Mouse (Mus musculus): Measurements from ENCODE around the gene Golga3. TPM values are rescaled to one million over a fixed set of nuclear protein-coding genes. Genes with fewer than 3 reads are reported as not detected.

The Golga3 gene
- polyA plus RNA-seq (2012; ENCODE audit: insufficient read depth, insufficient read length, low replicate concordance, missing spikeins) = 37.2 TPM in 1 of 2 replicates, not detected in the other

- Histone ChIP-seq H3K4me3 (ENCODE audit: insufficient read depth, low read depth, low read length) (peak within 1 kb of the TSS; percentile 92), H3K27ac (ENCODE audit: insufficient read depth, low read depth, low read length) (peak within 1 kb of the TSS; percentile 82), H3K4me1 (ENCODE audit: control insufficient read depth, insufficient read depth, low read length) (no peaks in the 10 kb centered on the region)
- no peak for TF ChIP-seq CTCF (IDR thresholded peaks at IDR 0.05; ENCODE audit: insufficient read depth, low read depth, low read length)
- no peak for TF ChIP-seq POLR2A (IDR thresholded peaks at IDR 0.05; ENCODE audit: insufficient read depth, low read depth, low read length)
- WGBS = under 1% methylated on average over 41 of the region's 41 CpGs
These were observed at the start of gene Golga3 for GRCm38 (mm10) chr5:110176362-110177020. TSS of gene Golga3 (plus strand) at chr5:110176701.

- Histone ChIP-seq H3K4me3 (ENCODE audit: insufficient read depth, low read depth, low read length) (peak within 1 kb of the TSS; percentile 96), H3K27ac (ENCODE audit: insufficient read depth, low read depth, low read length) (peak within 1 kb of the TSS; percentile 61), H3K4me1 (ENCODE audit: control insufficient read depth, insufficient read depth, low read length) (peaks cover 4% of the 10 kb centered on the region)
- 2% methylated on average over 46 of the region's 46 CpGs for WGBS
- TF ChIP-seq CTCF (IDR thresholded peaks at IDR 0.05; ENCODE audit: insufficient read depth, low read depth, low read length) (no peak), POLR2A (IDR thresholded peaks at IDR 0.05; ENCODE audit: insufficient read depth, low read depth, low read length) (peak; percentile 65; the same call in 1 of the 2 replicates)
These were observed 41.0 kb upstream of the Golga3 start, which contains the start of gene Chfr for GRCm38 (mm10) chr5:110135293-110136086. TSS of gene Chfr (plus strand) at chr5:110135842.

DNA sequence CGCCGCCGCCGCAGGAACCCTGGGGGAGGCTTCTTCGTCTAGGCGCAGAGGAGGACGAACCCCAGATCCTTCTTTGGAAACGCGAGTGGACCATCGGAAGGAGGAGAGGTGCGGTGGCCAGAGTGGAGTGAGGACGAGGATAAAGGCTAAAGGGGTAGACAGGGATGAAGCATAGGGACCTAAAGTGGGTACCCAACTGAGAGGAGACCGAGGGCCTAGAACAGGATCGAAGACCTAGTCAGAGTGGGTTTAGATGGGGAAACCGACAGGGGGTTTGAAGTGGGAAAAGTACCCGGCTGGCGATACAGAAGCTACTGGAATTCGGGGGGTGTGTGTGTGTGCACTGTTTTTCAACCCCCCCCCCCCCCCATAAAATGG lies 40.4 kb upstream of the Golga3 start:
- Histone ChIP-seq H3K27ac (ENCODE audit: insufficient read depth, low read depth, low read length) (peak overlapping the region; percentile 61; the same call in 1 of the 2 replicates), H3K4me1 (ENCODE audit: control insufficient read depth, insufficient read depth, low read length) (peaks cover 4% of the 10 kb centered on the region), H3K4me3 (ENCODE audit: insufficient read depth, low read depth, low read length) (peak overlapping the region; percentile 96)
- 4% methylated on average over 18 of the region's 18 CpGs for WGBS
- no peak for TF ChIP-seq CTCF (IDR thresholded peaks at IDR 0.05; ENCODE audit: insufficient read depth, low read depth, low read length)

DNA sequence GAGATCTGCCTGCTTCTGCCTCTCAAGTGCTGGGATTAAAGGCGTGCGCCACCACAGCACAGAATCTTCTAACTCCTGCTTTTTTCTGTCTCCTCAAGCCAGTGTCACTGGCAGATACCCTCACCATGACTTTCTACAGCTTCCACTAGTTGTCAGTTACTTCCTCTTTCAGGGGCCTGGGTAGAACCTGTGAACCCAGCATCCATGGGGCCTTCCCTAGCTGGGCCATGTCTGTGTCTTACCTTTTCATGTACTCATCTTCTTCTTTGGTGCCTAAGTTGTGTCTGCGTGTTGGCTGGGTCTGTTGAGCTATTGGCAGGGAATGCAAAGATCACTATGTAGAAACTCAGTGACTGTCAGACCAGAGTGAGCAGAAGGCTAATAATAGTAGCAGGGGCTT lies 38.7 kb upstream of the Golga3 start:
- Histone ChIP-seq H3K27ac (ENCODE audit: insufficient read depth, low read depth, low read length) (no peak overlapping the region), H3K4me1 (ENCODE audit: control insufficient read depth, insufficient read depth, low read length) (peaks cover 4% of the 10 kb centered on the region), H3K4me3 (ENCODE audit: insufficient read depth, low read depth, low read length) (no peak overlapping the region)
- WGBS = 98% methylated on average over 3 of the region's 3 CpGs
- TF ChIP-seq CTCF (IDR thresholded peaks at IDR 0.05; ENCODE audit: insufficient read depth, low read depth, low read length) (no peak), POLR2A (IDR thresholded peaks at IDR 0.05; ENCODE audit: insufficient read depth, low read depth, low read length) (no peak)

DNA sequence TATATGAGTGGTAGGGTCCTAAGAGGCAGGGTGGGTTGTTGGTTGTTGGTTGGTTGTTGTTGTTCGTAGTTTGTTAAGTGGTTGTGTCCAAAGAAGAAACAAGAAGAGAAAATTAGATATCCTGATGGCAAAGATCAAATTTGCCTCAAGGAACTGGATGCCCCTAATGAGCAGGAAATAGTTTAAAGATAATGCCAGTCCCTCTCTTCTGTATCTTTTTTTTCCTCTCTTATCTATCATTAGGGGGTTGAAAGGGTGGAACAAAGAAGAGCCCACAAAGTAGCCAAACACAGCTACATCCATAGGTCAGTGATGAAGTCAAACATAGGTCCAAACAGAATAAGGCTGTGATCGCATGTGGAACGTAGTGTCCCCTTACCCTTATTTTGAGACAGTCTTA lies 37.2 kb upstream of the Golga3 start:
- TF ChIP-seq POLR2A (IDR thresholded peaks at IDR 0.05; ENCODE audit: insufficient read depth, low read depth, low read length) = no peak
- no peak for TF ChIP-seq CTCF (IDR thresholded peaks at IDR 0.05; ENCODE audit: insufficient read depth, low read depth, low read length)
- WGBS = 95% methylated on average over 3 of the region's 3 CpGs
- H3K4me1 ChIP-seq (ENCODE audit: control insufficient read depth, insufficient read depth, low read length) = peaks cover 4% of the 10 kb centered on the region
- H3K4me3 ChIP-seq (ENCODE audit: insufficient read depth, low read depth, low read length) = no peak overlapping the region
- no peak overlapping the region for H3K27ac ChIP-seq (ENCODE audit: insufficient read depth, low read depth, low read length)

DNA sequence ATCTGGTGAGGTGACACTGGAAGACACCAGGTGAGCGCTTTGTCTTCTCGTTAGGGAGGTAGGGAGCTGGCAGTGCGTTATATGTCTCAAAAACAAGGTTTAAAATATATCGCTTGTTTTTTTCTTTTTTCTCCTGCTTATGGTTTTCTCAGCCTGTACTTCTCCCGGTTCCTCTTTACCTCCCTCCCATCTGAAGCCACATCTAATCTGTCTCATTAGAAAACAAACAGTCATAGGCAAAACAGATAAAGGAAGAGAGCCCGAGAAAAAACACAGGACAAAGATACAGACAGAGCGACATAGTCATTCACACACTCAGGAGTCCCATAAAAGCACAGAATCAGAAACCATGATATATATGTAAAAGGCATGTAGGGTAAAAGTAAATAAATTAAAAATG lies 36.1 kb upstream of the Golga3 start:
- 92% methylated on average over 7 of the region's 7 CpGs for WGBS
- TF ChIP-seq CTCF (IDR thresholded peaks at IDR 0.05; ENCODE audit: insufficient read depth, low read depth, low read length) (no peak), POLR2A (IDR thresholded peaks at IDR 0.05; ENCODE audit: insufficient read depth, low read depth, low read length) (no peak)
- no peak overlapping the region for H3K27ac ChIP-seq (ENCODE audit: insufficient read depth, low read depth, low read length)

GRCm38 (mm10) chr5:110142309-110142708 lies 34.2 kb upstream of the Golga3 start:
- TF ChIP-seq CTCF (IDR thresholded peaks at IDR 0.05; ENCODE audit: insufficient read depth, low read depth, low read length) = no peak
- TF ChIP-seq POLR2A (IDR thresholded peaks at IDR 0.05; ENCODE audit: insufficient read depth, low read depth, low read length) = no peak
- Histone ChIP-seq H3K4me1 (ENCODE audit: control insufficient read depth, insufficient read depth, low read length) (peaks cover 2% of the 10 kb centered on the region; the same call in 1 of the 2 replicates), H3K4me3 (ENCODE audit: insufficient read depth, low read depth, low read length) (no peak overlapping the region), H3K27ac (ENCODE audit: insufficient read depth, low read depth, low read length) (no peak overlapping the region)
- WGBS = 99% methylated on average over 2 of the region's 2 CpGs

More for the DNA sequence above, 36.1 kb upstream of the Golga3 start:
- peaks cover 4% of the 10 kb centered on the region for H3K4me1 ChIP-seq (ENCODE audit: control insufficient read depth, insufficient read depth, low read length)
- H3K4me3 ChIP-seq (ENCODE audit: insufficient read depth, low read depth, low read length) = no peak overlapping the region

- Histone ChIP-seq H3K4me1 (ENCODE audit: control insufficient read depth, insufficient read depth, low read length) (no peaks in the 10 kb centered on the region), H3K4me3 (ENCODE audit: insufficient read depth, low read depth, low read length) (no peak overlapping the region), H3K27ac (ENCODE audit: insufficient read depth, low read depth, low read length) (no peak overlapping the region)
- TF ChIP-seq POLR2A (IDR thresholded peaks at IDR 0.05; ENCODE audit: insufficient read depth, low read depth, low read length) (no peak), CTCF (IDR thresholded peaks at IDR 0.05; ENCODE audit: insufficient read depth, low read depth, low read length) (no peak)
- WGBS = 79% methylated on average over 5 of the region's 5 CpGs
These were observed 33.5 kb upstream of the Golga3 start for GRCm38 (mm10) chr5:110143007-110143406.

DNA sequence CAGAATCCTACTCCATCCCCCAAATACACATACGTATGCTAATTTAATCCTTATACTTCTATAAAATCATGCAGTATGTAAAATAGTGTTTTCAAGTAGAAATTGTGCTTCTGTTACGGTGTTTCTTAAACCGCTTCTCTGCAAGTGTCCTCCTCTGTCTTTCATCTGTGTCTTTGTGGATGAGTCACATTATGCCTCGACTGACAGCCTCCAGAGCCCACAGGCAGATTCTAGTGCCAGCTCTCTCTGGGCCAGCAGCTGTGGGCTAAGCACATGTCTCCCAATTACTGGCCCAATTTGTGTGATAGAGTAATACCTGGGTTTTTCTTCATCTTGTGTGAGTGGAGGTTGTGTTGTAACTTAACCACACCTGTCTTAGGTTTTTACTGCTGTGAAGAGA lies 7.1 kb upstream of the Golga3 start:
- no peak overlapping the region for H3K4me3 ChIP-seq (ENCODE audit: insufficient read depth, low read depth, low read length)
- 96% methylated on average over 4 of the region's 4 CpGs for WGBS
- no peak for TF ChIP-seq CTCF (IDR thresholded peaks at IDR 0.05; ENCODE audit: insufficient read depth, low read depth, low read length)
- TF ChIP-seq POLR2A (IDR thresholded peaks at IDR 0.05; ENCODE audit: insufficient read depth, low read depth, low read length) = no peak
- no peaks in the 10 kb centered on the region for H3K4me1 ChIP-seq (ENCODE audit: control insufficient read depth, insufficient read depth, low read length)
- H3K27ac ChIP-seq (ENCODE audit: insufficient read depth, low read depth, low read length) = no peak overlapping the region

Data from olfactory bulb, adult 2 months (tissue).